Mouse (Mus musculus) embryonic stem cell, embryonic (primary cell): ENCODE data around the gene Fcgr1.

ENCODE experiments used
- CTCF ChIA-PET, 4 experiments: fragments of 300-600 bp in 2 of 4; fragments of 350-600 bp in 2 of 4; sonication (Branson Sonifier 250); formaldehyde crosslinking; loops; one replicate each; lab custom pipeline; 2022; ENCODE audit warnings: inconsistent platforms in 2 of 4; lab: Charles Lee
- POLR2A ChIA-PET, 4 experiments: fragments of 300-600 bp in 2 of 4; fragments of 350-600 bp in 2 of 4; sonication (Branson Sonifier 250); formaldehyde crosslinking; loops; one replicate each; lab custom pipeline; 2022; ENCODE audit warnings: antibody characterized with exemption in 4 of 4, inconsistent platforms in 1 of 4; lab: Charles Lee

The Fcgr1 gene

GRCm38 (mm10) chr3:96293787-96294186 is at the start of gene Fcgr1:
Fcgr1 (minus strand) TSS chr3:96293969.
- CTCF ChIA-PET, result interaction anchor here in 2 of 4 experiments (0.9 to 1.5 kb wide), 2 partner anchors 9 to 16 kb away, joined by 3 to 4 read pairs; no protein-coding TSS in a partner anchor
- POLR2A ChIA-PET, result interaction anchor here in 2 of 4 experiments (0.6 to 0.7 kb wide), 3 partner anchors 16 to 1320 kb away, joined by 3 read pairs; no protein-coding TSS in a partner anchor

DNA sequence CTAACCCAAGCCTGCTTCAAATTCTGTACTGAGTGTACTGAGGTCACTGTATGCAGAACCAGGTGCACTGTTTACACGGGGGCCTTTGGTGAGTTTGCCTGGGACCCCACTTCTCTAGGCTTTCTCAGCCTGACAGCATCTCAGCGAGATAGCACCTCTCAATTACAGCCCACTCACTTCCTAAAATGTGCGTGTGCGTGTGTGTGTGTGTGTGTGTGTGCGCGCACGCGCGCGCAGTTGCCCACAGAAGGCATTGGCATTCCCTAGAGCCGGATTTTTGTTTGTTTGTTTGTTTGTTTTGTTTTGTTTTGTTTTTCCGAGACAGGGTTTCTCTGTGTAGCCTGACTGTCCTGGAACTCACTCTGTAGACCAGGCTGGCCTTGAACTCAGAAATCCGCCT is 48.9 kb upstream of the Fcgr1 start:
- POLR2A ChIA-PET, result interaction anchor here (0.7 to 2.5 kb wide), 12 partner anchors 9 to 155 kb away, joined by 3 to 17 read pairs (median 6); partner anchors contain the start of genes Hist2h2bb (in 2 of the 4), Hist2h2ac (in 1 of the 4), Hist2h2be (in 1 of the 4) and Hist2h3b (in 1 of the 4)
- CTCF ChIA-PET, result interaction anchor here in 1 of 4 experiments (0.7 kb wide), 2 partner anchors 61 to 68 kb away, joined by 4 to 8 read pairs; no protein-coding TSS in a partner anchor

- POLR2A ChIA-PET, result interaction anchor here (0.7 to 2.5 kb wide), 8 partner anchors 9 to 155 kb away, joined by 3 to 17 read pairs (median 4); partner anchors contain the start of genes Hist2h2ac (in 1 of the 4) and Hist2h2be (in 1 of the 4)
- CTCF ChIA-PET, result interaction anchor here in 1 of 4 experiments (0.7 kb wide), 2 partner anchors 62 to 68 kb away, joined by 4 to 8 read pairs; no protein-coding TSS in a partner anchor
Observed at GRCm38 (mm10) chr3:96342100-96342499, 48.3 kb upstream of the Fcgr1 start.

DNA sequence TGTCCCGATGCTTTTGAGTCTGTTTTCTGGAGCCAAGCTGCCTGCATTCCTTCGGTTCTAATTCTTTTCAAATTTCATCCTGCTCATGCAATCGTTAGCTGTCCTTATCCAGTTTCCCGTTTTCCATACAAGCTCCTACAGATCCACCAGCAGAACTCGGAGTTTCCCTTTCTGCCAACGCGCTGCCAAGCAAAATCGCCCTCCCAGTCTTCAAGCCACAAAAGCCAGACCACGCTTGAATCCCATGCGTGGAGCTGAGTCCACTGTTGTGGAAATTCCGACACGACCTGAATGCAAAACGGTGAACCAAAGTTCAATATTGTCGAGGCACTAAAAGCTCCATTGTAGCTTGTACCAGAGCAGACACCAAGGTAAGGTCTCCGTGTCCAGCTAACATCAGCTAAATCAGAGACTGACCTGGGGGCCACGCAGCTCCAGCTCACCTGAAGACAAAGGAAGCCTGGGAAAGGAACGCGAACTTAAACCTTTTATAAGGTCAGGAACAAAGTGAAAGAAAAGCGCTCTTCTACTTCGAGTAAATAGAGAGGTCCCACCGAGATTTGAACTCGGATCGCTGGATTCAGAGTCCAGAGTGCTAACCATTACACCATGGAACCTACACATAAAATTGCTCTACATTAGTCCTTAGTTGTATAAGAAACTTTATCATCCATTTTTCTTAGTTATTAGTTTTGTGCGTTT is 47.0 kb upstream of the Fcgr1 start:
- CTCF ChIA-PET, result interaction anchor here in 3 of 4 experiments (0.6 to 1.2 kb wide), 5 partner anchors 63 to 368 kb away, joined by 3 to 7 read pairs (median 3); no protein-coding TSS in a partner anchor
- POLR2A ChIA-PET, result interaction anchor here in 3 of 4 experiments (0.6 to 1.5 kb wide), 21 partner anchors 9 to 608 kb away, joined by 3 to 19 read pairs (median 4); partner anchors contain the start of genes Cd160 (in 1 of the 3), Hist2h2bb (in 1 of the 3) and Pdzk1 (in 1 of the 3)

DNA sequence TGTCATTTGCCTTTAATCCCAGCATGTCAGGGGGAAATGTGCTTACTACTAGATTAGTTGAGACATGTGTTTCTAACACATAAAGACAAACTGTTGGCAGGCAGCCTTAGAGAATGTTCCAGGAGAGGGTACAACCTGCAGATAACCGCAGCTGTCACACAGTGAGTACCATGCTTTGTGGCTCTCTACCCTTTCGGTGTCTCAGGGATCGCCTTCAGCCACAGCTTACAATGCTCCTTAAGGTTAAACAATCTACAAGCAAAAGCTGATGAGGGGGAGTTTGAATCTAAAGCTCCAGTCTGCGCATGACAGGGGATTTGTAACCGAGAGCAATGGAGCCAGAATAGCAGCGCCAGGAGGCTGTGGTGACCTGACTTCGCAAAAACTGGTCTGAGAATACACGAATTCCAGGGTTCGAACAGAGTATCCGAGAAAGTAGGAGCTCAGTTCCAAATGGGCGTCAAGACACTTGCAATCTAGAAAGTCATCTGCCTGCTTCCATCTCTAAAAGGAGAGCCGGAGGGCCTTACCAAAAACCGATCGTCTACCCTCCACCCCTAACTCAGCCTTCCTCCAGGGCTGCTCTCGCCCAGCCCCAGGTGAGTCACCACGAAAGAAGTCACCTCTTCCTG is 45.2 kb upstream of the Fcgr1 start:
- CTCF ChIA-PET, result interaction anchor here in 1 of 4 experiments (1.0 kb wide), 1 partner anchor 61 kb away, joined by 3 read pairs; no protein-coding TSS in a partner anchor
- POLR2A ChIA-PET, result interaction anchor here in 3 of 4 experiments (0.5 to 3.6 kb wide), 10 partner anchors 10 to 520 kb away, joined by 3 to 33 read pairs (median 3); partner anchors contain the start of genes Hist2h2bb (in 1 of the 3) and Rprd2 (in 1 of the 3)

GRCm38 (mm10) chr3:96338043-96338442 is 44.3 kb upstream of the Fcgr1 start:
- ChIA-PET CTCF (interaction anchor here in 1 of 4 experiments (1.2 kb wide), 1 partner anchor 60 kb away, joined by 4 read pairs; no protein-coding TSS in a partner anchor), POLR2A (interaction anchor here in 3 of 4 experiments (0.6 to 3.6 kb wide), 10 partner anchors 9 to 108 kb away, joined by 3 to 33 read pairs (median 4); partner anchors contain the start of genes Hist2h2bb (in 1 of the 3) and Hist2h3b (in 1 of the 3))

DNA sequence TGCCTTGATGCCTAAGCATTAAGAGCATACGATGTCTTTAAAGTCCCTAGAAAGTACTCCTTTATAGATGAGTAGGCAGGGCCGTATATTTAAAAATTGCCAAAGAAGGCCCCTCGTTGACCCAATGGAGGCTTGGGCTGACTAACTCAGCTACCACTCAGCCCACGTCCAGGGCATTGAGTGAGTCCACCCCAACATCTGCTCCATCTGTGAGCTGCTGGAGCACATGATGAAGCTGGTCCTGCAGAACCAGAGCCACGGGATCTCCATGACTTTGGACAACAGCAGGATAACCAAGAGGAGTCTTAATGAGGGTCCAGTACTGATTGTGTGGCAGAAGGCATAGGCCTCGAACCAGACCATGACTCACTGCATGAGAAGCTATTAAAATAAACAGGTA is 43.5 kb upstream of the Fcgr1 start:
- POLR2A ChIA-PET, result interaction anchor here in 3 of 4 experiments (0.6 to 3.6 kb wide), 17 partner anchors 8 to 118 kb away, joined by 3 to 33 read pairs (median 4); partner anchors contain the start of genes Hist2h2bb (in 2 of the 3), Bola1 (in 1 of the 3), Hist2h2ab (in 1 of the 3) and Hist2h3b (in 1 of the 3)
- CTCF ChIA-PET, result interaction anchor here in 1 of 4 experiments (1.2 kb wide), 1 partner anchor 59 kb away, joined by 4 read pairs; no protein-coding TSS in a partner anchor

- POLR2A ChIA-PET, result interaction anchor here in 3 of 4 experiments (0.6 to 3.6 kb wide), 20 partner anchors 8 to 117 kb away, joined by 3 to 33 read pairs (median 4); partner anchors contain the start of genes Hist2h2bb (in 2 of the 3), Bola1 (in 1 of the 3), Hist2h2ab (in 1 of the 3) and Hist2h3b (in 1 of the 3)
Observed at GRCm38 (mm10) chr3:96336636-96337035, 42.9 kb upstream of the Fcgr1 start.

GRCm38 (mm10) chr3:96335591-96335990 is 41.8 kb upstream of the Fcgr1 start:
- POLR2A ChIA-PET, result interaction anchor here in 3 of 4 experiments (0.8 to 1.5 kb wide), 10 partner anchors 9 to 165 kb away, joined by 3 to 4 read pairs (median 4); partner anchors contain the start of gene Hist2h2bb (in 1 of the 3)
- CTCF ChIA-PET, result interaction anchor here in 3 of 4 experiments (0.6 to 1.0 kb wide), 3 partner anchors 58 to 529 kb away, joined by 3 to 8 read pairs (median 3); no protein-coding TSS in a partner anchor

More at GRCm38 (mm10) chr3:96336636-96337035, 42.9 kb upstream of the Fcgr1 start:
- CTCF ChIA-PET, result interaction anchor here in 2 of 4 experiments (1.0 to 1.2 kb wide), 2 partner anchors 59 kb away, joined by 4 to 8 read pairs; no protein-coding TSS in a partner anchor

DNA sequence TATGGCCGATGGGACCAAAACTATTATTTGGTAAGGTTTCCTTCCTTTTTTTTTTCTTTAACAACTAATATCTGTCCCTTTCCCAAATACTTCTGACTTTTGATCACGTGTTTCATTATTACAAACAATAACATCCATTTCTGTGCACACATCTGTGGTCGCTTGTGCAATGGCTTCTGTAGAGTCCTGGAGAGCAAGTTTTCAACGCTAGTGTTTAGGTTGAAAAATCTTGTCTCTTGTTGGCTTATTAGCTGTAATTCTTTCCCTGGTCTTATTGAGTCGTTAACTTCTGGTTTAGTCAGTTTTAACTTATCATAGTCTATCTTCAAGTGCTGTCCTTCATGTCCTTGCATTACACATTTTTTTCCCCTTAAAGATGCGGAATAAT is 41.4 kb upstream of the Fcgr1 start:
- ChIA-PET CTCF (no interaction called here), POLR2A (interaction anchor here in 2 of 4 experiments (0.9 to 1.2 kb wide), 4 partner anchors 57 to 166 kb away, joined by 3 to 4 read pairs (median 3); partner anchors contain the start of gene Hist2h2bb (in 1 of the 2))

DNA sequence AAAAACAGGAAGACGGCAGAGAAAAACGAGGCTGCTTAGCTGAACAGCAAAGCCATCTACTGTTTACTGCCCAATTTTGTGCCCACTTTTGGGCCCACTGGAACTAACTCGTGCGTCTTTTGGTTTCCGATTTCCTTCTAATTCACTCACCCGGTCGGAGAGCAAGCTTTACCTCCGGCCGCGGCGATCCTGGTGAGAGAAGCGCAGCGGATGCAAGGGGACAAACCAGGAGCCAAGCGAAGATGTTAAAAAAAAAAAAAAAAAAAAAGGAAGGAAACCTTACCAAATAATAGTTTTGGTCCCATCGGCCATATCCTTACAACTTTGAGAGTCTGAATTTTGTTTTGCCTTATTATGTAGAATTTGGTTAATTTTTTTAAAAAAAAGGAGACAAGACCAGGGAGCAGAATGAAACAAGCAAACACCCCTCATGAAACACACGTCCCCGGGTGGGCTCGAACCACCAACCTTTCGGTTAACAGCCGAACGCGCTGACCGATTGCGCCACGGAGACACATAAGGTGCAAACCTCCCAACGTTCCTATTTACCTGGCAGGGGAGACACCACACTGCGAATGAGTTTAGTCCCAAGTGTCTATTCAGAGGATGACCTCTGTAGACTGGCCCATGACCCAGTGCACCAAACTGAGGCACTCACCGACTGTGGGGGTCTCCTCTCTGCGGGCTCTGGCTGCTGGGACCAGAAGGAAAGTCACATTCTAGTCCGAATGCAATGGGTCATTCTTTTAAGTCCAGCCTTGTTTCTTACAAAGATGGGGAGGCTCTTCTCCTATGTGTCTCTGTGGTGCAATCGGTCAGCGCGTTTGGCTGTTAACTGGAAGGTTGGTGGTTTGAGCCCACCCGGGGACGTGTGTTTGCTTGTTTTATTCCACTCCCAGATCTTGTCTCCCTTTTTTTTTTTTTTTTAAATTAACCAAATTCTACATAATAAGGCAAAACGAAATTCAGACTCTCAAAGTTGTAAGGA is 40.7 kb upstream of the Fcgr1 start:
- ChIA-PET POLR2A (interaction anchor here in 3 of 4 experiments (0.7 to 4.3 kb wide), 30 partner anchors 9 to 268 kb away, joined by 3 to 31 read pairs (median 6); partner anchors contain the start of genes Gm16253 (in 2 of the 3), Hist2h2bb (in 2 of the 3), Bola1 (in 1 of the 3) and Hist2h2ab (in 1 of the 3)), CTCF (interaction anchor here (0.9 to 1.9 kb wide), 7 partner anchors 9 to 169 kb away, joined by 3 to 17 read pairs (median 4); no protein-coding TSS in a partner anchor)

GRCm38 (mm10) chr3:96333396-96334174 is 39.8 kb upstream of the Fcgr1 start:
- POLR2A ChIA-PET, result interaction anchor here (0.6 to 4.3 kb wide), 52 partner anchors 9 to 267 kb away, joined by 3 to 31 read pairs (median 4); partner anchors contain the start of genes Gm16253 (in 2 of the 4), Hist2h2bb (in 2 of the 4), Bola1 (in 1 of the 4) and Hist2h2ab (in 1 of the 4)
- CTCF ChIA-PET, result interaction anchor here (0.8 to 1.9 kb wide), 9 partner anchors 10 to 170 kb away, joined by 3 to 17 read pairs (median 4); no protein-coding TSS in a partner anchor

GRCm38 (mm10) chr3:96332631-96333395 is 39.0 kb upstream of the Fcgr1 start:
- ChIA-PET CTCF (interaction anchor here (0.5 to 1.9 kb wide), 9 partner anchors 11 to 168 kb away, joined by 3 to 17 read pairs (median 4); no protein-coding TSS in a partner anchor), POLR2A (interaction anchor here (0.5 to 4.3 kb wide), 48 partner anchors 8 to 415 kb away, joined by 3 to 31 read pairs (median 4); partner anchors contain the start of genes Gm16253 (in 2 of the 4), Bola1 (in 1 of the 4), Hist2h2ab (in 1 of the 4) and Hist2h2ac (in 1 of the 4))

GRCm38 (mm10) chr3:96332000-96332399 is 38.2 kb upstream of the Fcgr1 start:
- CTCF ChIA-PET, result interaction anchor here in 1 of 4 experiments (0.7 kb wide), 1 partner anchor 54 kb away, joined by 4 read pairs; no protein-coding TSS in a partner anchor

More at GRCm38 (mm10) chr3:96332000-96332399, 38.2 kb upstream of the Fcgr1 start:
- POLR2A ChIA-PET, result interaction anchor here in 3 of 4 experiments (0.5 to 4.3 kb wide), 39 partner anchors 9 to 245 kb away, joined by 3 to 31 read pairs (median 4); partner anchors contain the start of genes Hist2h2bb (in 3 of the 3), Gm16253 (in 2 of the 3), Bola1 (in 1 of the 3) and Hist2h2ab (in 1 of the 3)
